Mouse (Mus musculus) lung, postnatal 0 days (tissue): Measurements from ENCODE around the gene Zbtb9.

Source experiments
- CTCF ChIP-seq: IDR thresholded peaks from 2 replicates; pipeline ENCODE4 v1.5.1; 2016; ENCODE audit warnings: antibody characterized with exemption, mild to moderate bottlenecking
- EP300 ChIP-seq: IDR thresholded peaks from 2 replicates; pipeline ENCODE4 v1.6.1; 2016; ENCODE audit warnings: antibody characterized with exemption, mild to moderate bottlenecking, control low read depth

- TF ChIP-seq CTCF, result no peak
- TF ChIP-seq EP300, result no peak
Measured at GRCm38 (mm10) chr17:27030896-27031295, 57.9 kb downstream of the Zbtb9 start.
